Mouse (Mus musculus): ENCODE measurements around the gene Slc6a5.

GRCm38 (mm10) chr7:49910361-49910760, 415 bp downstream of the Slc6a5 start:
- TF ChIP-seq USF1 (IDR thresholded peaks at IDR 0.05; ENCODE audit: low read depth) (no peak), POLR2A (IDR thresholded peaks at IDR 0.05; ENCODE audit: insufficient read length, low read depth) (no peak), E2F4 (IDR thresholded peaks at IDR 0.05; ENCODE audit: insufficient read depth) (no peak), SRF (IDR thresholded peaks at IDR 0.05; ENCODE audit: control insufficient read depth, insufficient read length, low read depth) (no peak), MYOD1 (IDR thresholded peaks at IDR 0.05; ENCODE audit: control insufficient read depth in 1 of 3, insufficient read length in 2 of 3, low read depth in 2 of 3) (no peak), MAX (IDR thresholded peaks at IDR 0.05; ENCODE audit: low read depth) (no peak), POLR2AphosphoS2 (IDR thresholded peaks at IDR 0.05; ENCODE audit: insufficient read length, low read depth) (no peak), REST (IDR thresholded peaks at IDR 0.05; ENCODE audit: insufficient read depth, insufficient read length) (peak; percentile 60), CEBPB (IDR thresholded peaks at IDR 0.05; ENCODE audit: insufficient read depth, poor library complexity, severe bottlenecking) (no peak), TCF3 (IDR thresholded peaks at IDR 0.05; ENCODE audit: insufficient read length, low read depth) (no peak)
